Mouse (Mus musculus) brain, adult 10 weeks (tissue): ENCODE measurements around the gene Card6. TPM values are rescaled to one million over a fixed set of nuclear protein-coding genes. Genes with fewer than 3 reads are reported as not detected.

ENCODE experiments used
- polyA plus RNA-seq: library from polyadenylated mRNA; stranded (reverse); fragments of 350-450 nt; fragmentation: Illumina TruSeq; extraction: RNeasy Lipid Tissue Mini Kit (QIAGEN cat#74804); gene quantifications from one replicate; pipeline ENCODE4 v1.2.3, GENCODE M21; 2015; ENCODE audit warnings: low read depth, low replicate concordance

Gene Card6
- polyA plus RNA-seq = 0.89 TPM

GRCm38 (mm10) chr15:5107686-5108654 lies at the start of gene Card6:
Gene Card6, minus strand, starts transcription at chr15:5108539.

GRCm38 (mm10) chr15:5143361-5144020 lies 35.2 kb upstream of the Card6 start, which contains the start of gene Prkaa1:
Gene Prkaa1, plus strand, starts transcription at chr15:5143861.

GRCm38 (mm10) chr15:5116270-5117030 lies 8.1 kb upstream of the Card6 start, which contains the start of gene Rpl37:
Gene Rpl37, plus strand, starts transcription at chr15:5116645.

GRCm38 (mm10) chr15:5063635-5064034 lies 44.7 kb downstream of the Card6 start, which contains the start of gene C7:
Gene C7, minus strand, starts transcription at chr15:5063740.

Other genes starting within 250 kb of the Card6 start
- gene Mroh2b, start 209.8 kb downstream of the Card6 start, polyA plus RNA-seq = not detected
- gene C7, start 44.8 kb downstream of the Card6 start, polyA plus RNA-seq = 0.43 TPM
- gene Rpl37, start 8.1 kb upstream of the Card6 start, polyA plus RNA-seq = 992 TPM
- gene Prkaa1, start 35.3 kb upstream of the Card6 start, polyA plus RNA-seq = 18.8 TPM
- gene Ttc33, start 77.0 kb upstream of the Card6 start, polyA plus RNA-seq = 73.3 TPM
- 1.1 TPM for gene Ptger4, start 135.6 kb upstream of the Card6 start, polyA plus RNA-seq